Mouse (Mus musculus) layer of hippocampus, adult 18-20 months (tissue): ENCODE measurements around the gene Aurkb. TPM values are rescaled to one million over a fixed set of nuclear protein-coding genes. Genes with fewer than 3 reads are reported as not detected.

Experiments used
- DNase-seq, 2 experiments: peaks; one replicate each; pipeline ENCODE4 v3.0.0; 2022; ENCODE audit warnings: low spot score in 2 of 2
- total RNA-seq, 2 experiments: library from RNA; stranded (reverse); gene quantifications; 2 replicates each; pipeline ENCODE4 v1.2.3; 2021

Gene Aurkb
- total RNA-seq, 2 experiments from 2014 or later, result not detected

DNA sequence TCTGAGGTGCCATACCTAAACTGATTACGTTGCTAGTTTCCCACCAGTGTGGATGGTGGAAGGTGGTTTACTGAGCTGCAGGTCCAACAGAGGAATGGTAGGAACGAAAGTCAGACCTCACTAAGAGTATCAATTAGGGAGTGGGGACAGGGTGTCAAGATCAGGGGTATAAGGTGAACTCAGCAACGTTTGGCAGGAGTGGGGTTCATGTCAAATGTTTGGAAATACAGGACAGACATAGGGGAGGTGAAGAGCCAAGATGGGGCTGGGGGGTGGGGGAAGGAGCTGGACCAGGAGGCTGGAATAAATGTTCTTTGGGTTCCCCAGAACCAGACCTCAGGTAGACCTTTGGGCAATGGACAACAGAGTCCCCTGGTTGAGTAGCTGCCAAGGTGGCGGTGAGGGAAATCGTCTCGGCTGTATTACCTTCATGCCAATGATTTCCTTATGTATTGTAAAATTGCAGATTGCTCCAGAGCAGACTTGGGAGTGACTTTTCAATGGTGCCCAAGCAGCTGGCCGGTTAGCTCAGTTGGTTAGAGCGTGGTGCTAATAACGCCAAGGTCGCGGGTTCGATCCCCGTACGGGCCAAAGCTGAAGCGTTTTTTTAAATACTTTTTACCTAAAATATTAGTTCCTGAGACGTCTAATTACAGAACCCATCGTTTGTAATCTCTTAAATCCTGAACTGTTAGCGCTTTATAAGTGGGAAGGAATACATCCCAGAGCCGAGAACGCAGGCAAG, 8.8 kb upstream of the Aurkb start:
- DNase-seq, result peak; percentile 82 to 97

DNA sequence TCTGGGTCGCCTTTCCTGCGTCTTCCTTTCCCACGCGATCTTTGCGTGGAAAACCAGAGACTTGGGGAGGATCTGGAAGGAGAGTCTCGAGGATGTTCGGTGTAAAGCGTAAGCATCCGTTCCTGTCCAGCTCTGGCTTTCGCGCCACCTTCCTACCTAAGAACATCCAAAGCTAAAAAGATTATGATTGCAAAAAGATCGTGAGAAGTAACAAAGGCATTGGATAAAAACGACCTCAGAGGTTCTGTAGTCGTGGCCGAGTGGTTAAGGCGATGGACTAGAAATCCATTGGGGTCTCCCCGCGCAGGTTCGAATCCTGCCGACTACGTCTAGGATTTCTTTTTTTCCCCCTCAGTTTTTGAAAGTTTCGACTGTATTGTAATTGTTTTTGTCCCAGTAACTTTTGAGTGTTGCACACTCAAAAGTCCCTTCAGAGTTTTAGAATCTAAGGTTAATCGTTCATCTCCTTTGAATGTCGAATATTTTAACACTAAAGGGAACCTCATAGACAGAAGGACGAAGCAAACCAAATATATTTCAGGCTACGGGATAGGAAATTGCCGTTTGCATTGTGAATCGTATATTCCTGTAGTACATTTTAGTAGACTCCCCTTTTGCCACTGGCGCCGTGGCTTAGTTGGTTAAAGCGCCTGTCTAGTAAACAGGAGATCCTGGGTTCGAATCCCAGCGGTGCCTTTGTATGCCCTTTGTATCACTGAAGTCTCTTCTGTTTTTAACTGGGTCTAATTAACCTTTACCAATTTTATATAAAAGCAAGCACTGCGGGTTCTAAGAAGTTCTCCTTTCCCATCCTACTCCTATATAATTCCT, 8.0 kb upstream of the Aurkb start:
- DNase-seq, result peak; percentile 85 to 95

DNA sequence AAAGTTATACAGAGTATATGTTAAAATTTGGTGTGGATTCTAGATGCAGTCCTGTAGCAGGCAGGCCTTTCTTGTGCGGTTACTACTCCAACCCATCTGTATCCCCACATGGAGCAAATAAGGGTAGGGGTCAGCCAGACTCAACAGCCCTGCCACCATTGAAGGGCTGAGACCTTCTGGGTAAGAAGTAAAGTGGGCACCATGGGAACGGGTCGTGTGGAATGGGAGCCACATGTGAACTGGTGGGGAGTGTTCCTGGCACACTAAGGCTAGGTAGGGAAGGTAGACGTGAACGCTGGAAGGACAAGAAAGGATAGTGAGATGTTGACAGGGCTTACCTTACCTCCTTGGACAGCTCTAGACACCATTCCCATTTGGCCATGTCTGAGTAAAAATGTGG, 7.3 kb upstream of the Aurkb start:
- no peak for DNase-seq

DNA sequence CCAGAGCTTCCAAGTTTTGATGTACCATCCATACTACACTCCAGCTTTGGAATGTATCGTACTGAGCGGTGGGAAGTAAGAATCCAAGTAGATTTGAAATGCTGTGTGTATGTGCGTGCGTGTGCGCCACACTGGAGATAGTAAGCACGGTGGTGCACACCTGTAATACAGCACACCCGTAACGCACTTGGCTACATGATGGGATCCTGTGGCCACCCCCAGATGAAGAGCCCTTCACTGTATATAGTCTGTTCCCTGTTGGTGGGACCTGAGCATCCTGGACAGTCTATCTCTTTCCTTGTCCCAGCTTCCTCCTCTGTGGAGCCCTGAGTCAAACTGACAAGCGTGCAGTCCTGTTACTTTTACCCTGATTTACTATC, 938 bp downstream of the Aurkb start:
- no peak for DNase-seq

DNA sequence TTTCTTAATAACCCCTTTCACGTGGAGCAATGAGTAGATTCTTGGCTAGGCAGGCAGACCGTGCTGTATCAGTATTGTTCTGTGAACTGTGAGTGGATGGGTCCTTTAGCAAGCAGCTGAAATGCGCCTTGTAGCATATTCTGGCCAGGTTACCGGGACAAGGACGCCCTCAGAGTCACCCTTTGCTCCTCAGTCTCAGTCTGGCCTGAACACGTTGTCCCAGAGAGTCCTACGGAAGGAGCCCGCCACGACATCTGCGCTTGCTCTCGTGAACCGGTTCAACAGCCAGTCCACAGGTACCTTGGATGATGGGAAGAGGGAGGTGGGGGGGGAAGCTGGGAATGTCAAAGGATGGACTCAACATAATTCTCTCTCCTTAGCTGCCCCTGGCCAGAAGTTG, 2.1 kb downstream of the Aurkb start:
- no peak for DNase-seq

DNA sequence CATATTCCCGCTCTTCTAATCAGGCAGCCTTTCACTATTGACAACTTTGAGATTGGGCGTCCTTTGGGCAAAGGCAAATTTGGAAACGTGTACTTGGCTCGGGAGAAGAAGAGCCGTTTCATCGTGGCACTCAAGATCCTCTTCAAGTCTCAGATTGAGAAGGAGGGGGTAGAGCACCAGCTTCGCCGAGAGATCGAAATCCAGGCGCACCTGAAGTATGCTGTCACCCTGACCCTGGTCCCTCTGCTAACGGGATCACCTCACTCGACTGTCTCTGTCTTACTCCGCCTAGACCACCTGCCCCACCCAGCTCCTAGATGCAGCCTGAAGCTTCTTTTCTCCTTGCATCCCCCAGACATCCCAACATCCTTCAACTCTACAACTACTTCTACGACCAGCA, 2.7 kb downstream of the Aurkb start:
- no peak for DNase-seq

DNA sequence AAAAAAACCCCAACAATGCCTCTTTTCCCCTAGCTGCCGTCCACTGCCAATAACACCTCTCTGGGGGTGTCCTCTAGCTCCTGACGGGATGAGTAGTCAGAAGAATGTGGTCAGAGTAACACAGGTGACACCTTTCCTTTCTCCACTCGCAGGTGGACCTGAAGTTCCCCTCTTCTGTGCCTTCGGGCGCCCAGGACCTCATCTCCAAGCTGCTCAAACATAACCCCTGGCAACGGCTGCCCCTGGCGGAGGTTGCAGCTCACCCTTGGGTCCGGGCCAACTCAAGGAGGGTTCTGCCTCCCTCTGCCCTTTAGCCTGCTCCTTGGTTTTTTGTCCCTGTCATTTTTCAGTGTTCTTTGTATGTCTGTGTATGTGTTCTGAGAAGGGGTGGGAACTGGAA, 5.3 kb downstream of the Aurkb start:
- no peak for DNase-seq

DNA sequence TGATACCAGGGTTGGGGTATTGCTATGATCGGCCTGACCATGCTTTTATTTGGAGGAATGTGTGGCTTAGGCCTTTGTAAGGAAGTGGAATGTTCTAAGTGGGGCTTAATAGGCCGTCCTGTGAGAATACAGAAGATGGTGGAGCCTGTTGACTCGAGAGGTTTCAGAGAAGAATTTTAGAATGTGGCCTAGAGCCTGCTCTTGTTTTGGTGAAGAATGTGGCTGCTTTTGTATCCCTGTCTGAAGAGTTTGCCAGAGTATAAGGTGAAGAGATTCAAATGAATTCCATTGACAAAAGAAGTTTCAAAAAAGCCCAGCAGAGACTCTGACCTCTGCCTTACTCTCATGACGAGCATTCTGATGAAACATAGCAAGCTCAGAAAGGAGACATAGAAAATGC, 6.3 kb downstream of the Aurkb start:
- no peak for DNase-seq

DNA sequence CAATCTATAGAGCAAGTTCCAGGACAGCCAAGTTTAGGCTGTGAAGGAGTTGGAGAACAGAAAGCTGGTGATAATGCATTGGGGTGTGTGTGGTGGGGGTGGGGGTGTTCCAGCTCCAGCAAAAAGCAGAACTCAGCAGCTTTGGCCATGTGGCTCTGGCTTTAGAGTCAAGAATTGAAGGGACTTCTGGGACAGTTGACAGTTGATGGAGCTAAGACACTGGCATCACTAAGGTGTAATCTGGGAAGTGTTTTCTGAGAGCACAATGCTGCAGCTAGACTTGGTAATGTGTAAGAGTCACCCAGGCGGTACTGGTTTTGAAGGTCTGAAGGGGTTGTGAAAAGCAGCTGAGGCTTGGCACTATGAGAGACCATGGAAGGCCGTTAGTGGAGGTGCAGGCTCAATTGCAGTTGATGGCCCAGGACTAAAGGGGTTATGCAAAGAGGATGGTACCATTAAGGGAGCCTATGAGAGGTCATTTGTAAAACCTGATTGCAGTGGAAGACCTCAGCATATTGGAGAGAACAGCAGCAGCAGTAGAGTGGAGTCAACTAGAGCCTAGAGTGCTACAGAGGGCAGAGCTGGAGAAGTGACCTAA, 7.5 kb downstream of the Aurkb start:
- no peak for DNase-seq

DNA sequence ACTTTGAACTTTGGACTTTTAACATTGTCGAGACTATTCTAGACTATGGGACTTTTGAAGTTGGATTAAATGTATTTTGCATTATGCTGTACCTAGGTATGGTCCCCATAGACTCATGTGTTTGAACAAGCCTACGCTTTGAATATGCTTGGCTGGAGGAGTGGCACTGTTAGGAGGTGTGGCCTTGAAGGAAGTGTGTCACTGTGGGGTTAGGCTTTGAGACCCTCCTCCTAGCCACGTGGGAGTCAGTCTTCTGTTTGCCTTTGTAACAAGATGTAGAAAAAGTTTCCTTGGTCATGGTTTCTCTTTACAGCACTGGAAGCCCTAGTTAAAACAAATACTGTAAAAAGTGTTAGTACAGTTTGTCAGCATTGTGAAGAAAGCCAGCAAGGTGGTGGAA, 8.4 kb downstream of the Aurkb start:
- DNase-seq, result no peak

DNA sequence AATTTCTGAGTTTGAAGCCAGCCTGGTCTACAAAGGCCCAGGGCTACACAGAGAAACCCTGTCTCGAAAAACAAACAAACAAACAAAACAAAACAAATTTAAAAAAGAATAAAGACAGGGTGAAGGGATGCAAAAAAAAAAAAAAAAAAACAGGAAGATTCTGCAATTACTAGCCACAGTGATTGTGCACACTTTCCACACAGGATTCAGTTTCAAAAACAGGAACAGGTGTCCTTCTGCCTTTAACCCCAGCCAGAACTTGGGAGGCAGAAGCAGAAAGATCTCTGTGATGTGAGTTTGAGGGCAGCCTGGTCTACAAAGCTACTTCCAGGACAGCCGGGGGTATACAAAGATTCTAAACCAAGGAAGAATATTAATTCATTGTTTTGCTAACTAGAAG, 12.8 kb downstream of the Aurkb start:
- DNase-seq, result no peak

DNA sequence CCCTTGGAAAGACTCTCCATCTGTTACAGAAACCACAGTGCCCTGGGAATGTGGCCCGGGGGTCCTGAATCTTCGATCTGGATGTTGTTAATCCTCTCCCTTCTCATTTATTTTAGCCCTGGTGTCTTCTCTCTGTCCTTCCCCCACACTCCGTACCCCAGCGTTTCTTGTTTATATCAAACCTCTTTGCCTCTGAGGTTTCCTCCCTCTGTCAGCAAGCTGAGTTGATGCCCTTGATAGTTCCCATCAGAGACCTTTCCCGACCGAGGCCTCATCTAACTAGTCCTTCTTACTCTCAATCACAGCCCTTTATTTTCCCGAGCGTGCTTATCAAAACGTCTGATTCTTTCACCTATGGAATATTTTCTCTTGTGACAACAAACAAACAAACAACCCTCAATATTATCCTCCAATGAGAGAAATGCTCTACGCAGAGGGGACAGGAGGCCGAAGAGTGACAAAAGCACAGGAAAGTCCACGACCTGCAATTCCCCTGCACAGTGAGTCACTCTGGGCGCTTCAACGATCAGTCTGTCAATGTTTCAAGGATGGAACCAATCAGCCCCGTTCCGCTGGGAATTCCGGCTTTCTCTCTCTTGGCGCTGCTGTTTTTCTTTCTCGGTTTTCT, 13.4 kb downstream of the Aurkb start:
- no peak for DNase-seq

DNA sequence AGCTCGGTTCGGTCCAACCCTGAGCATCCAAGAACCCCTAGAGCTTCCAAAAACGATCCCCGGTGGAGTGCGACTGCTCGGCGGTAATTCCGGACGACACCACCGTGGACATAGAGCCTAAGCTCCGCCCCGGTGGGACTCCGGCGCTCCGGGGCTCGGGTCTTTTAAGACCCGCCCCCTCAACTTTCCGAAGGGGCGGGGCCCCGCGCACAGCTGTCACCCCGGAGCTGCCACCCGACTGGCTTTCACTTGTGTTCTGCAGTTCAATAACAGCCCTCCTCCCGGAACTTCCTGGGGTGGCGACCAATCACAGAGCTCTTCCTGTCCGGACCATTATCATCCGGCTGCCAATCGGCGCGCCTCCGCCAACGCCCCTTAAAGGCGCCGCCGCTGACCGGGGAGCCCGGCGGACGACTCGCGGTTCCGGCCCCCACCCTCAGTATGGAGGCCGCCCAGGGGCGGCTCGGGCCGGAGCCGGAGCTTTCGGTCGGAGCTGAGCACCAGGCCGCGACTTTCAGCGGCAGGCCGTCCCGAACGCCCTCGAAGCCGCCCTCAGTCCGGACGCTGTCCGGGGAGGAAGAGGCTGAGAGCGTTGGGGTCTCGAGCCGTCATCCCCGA, 14.0 kb downstream of the Aurkb start, which contains the start of gene Borcs6:
Gene Borcs6, plus strand, starts transcription at position 361 of the 618 bp plus-strand sequence.
- DNase-seq, result peak; percentile 97 to 98

DNA sequence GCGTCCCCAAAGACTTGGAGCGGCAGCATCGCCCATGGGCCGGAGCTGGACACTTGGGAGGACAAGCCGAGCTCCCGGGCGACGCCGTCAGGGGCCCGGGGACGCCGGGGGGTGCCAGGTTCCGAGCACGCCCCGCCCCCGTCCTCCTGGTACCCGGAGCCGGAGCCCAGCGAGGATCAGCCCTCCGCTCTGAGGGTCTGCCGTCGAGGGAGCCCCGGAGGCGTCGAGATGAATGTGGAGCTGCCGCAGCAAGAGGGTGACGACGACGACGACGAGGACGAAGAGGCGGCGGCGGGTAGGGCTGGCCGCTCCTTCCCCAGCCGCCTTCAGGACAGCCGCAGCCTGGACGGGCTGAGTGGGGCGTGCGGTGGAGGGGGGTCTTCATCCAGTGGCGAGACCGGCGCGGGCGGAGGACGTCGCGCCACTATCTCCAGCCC, 14.5 kb downstream of the Aurkb start:
- peak in 1 of 2 experiments; percentile 48 for DNase-seq

DNA sequence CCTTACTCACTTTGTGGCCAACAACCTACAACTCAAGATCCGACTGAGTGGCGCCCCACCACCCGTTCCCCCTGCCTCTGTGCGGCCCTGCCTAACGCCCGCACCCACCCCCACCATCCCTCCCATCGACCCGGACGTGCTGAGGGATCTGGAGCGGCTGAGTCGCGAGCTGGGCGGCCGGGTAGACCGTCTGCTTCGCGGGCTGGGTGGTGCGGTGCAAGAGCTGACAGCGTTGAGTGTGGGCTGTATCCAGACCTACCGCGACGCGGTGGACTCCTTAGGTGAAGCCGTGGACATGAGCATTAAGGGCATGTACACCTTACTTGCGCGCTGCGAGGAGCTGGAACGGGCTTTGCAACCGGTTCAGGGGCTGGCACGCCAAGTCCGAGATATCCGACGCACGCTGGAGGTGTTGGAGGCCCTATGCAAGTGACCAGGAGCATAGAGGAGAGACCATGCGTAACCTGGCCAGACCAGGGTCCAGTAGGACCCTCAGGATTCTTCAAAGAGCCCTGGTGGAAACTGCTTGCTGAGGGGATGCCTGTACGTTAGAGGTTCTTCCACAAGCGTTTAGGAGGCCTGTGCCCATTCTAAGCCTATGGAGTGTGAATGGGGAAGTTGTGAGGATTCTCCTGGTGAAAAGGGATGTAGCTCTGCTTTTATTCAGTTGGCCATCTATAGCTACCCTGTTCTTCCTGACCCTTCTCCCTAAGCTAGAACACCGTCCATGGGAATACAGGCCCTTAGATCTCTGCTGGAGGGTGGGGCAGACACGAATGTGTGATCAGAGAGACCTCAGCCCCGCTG, 15.2 kb downstream of the Aurkb start:
- DNase-seq, result peak in 1 of 2 experiments; percentile 36

DNA sequence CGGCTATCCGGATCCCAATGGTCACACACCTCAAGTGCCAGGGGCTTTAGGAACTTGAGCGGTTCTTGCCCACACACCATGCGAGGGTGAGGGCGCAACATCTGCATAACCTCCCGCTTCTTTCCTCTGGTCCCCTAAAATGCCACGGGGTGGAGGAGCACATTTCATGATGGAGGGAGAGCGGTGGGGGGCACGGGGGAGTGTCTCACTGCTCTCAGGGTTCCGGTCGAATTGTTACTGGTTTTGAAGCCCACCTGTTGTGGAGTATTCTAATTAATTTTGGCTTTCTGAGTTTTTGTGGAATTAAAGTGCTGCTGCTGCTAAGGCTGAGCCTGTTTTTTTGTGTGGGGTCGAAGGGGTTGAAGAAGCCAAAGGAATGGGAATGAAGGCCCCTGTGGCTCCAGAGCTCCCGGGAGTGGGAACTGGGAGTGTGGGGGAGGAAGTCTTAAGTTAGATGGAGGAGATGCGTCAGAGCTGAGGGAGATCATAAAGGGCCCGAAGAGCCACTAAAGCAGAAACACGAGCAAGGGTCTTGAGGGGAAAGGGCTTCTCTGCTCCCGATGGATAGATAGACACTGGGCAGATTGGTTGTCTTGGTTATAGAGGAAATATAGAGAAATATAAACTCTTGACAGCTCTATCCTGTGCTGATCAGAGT, 15.9 kb downstream of the Aurkb start:
- peak in 1 of 2 experiments; percentile 22 for DNase-seq

DNA sequence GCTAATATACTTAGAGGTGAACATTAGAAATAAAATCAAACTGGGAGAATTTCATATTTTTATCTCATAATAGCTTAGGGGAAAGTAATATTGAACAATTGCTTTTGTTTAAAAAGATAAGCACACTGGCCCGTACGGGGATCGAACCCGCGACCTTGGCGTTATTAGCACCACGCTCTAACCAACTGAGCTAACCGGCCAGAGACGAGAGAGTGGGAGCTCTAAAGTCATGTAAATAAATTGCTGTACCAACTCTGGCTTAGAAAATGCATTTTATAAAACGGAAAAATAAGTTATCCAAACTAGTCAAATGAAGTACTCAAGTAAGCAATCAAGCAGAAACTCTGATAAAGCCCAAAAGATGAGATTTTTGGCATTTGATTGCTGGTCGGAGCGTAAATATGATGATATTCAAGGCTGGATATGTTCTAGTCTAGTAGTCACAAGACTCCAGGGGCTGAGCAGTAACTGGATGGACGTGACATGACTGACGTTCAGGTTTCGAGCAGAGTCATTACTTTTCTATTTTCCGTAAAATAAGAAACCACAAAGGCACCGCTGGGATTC, 16.8 kb downstream of the Aurkb start:
- peak; percentile 67 to 92 for DNase-seq

DNA sequence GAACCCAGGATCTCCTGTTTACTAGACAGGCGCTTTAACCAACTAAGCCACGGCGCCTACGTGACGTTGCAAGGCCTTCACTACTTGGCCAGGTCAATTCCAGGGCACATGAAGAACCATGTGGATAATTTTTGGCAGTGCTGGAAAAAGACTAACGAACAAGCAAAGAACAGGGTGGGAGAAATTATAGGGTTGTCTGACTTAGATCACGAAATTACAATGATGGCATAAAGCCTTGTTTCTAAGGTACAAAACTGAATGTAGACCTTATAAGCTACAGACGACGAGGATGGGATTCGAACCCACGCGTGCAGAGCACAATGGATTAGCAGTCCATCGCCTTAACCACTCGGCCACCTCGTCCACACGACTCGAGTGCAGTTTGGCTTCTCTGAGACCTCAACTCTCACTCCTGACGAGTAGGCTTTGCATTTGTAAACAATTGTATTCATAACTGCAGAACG, 17.3 kb downstream of the Aurkb start:
- DNase-seq, result peak; percentile 92 to 99
